ENCODE assay signal across 8 mouse cellular contexts in genomic region chr9:106370620-106371383, GRCm38 (mm10). TPM values are rescaled to one million over a fixed set of nuclear protein-coding genes. Genes with fewer than 3 reads are reported as not detected.
DNase-seq lines count a peak whose midpoint lies in the region; ATAC-seq and TF ChIP-seq lines count a peak whose summit lies in the region.

No protein-coding gene starts in this region.

- no peaks in the 10 kb centered on the region for H3K27me3 ChIP-seq in heart, embryonic 12.5 days (replicated peaks)
- no peaks in the 10 kb centered on the region for H3K27me3 ChIP-seq in heart, embryonic 16.5 days (ENCODE audit: control insufficient read depth, insufficient read depth, low read length)

- TF ChIP-seq POLR2A in bone marrow, adult 2 months (IDR thresholded peaks at IDR 0.05; ENCODE audit: borderline replicate concordance, control insufficient read depth, low read depth, low read length) = no peak

- H3K4me1 ChIP-seq in heart, embryonic 12.5 days (replicated peaks) = peaks cover 52% of the 10 kb centered on the region
- peaks cover 13% of the 10 kb centered on the region; the same call in 1 of the 2 replicates for H3K4me1 ChIP-seq in bone marrow, adult 2 months (ENCODE audit: control insufficient read depth, insufficient read depth, low read length)
- H3K4me1 ChIP-seq in heart, embryonic 16.5 days (ENCODE audit: control insufficient read depth, insufficient read depth, low read length) = peaks cover 32% of the 10 kb centered on the region

- H3K27ac ChIP-seq in heart, embryonic 12.5 days (ENCODE audit: poor library complexity, severe bottlenecking) = peak overlapping the region; percentile 49; the same call in 1 of the 2 replicates
- peak overlapping the region; percentile 92 for H3K27ac ChIP-seq in bone marrow, adult 2 months (ENCODE audit: control insufficient read depth, insufficient read depth, low read depth, low read length, poor library complexity)
- peak overlapping the region; percentile 73; the same call in 1 of the 2 replicates for H3K27ac ChIP-seq in heart, embryonic 16.5 days (ENCODE audit: low read length)
- H3K27ac ChIP-seq in macrophage = peak overlapping the region; percentile 95

- peaks cover 40% of the 10 kb centered on the region for H3K36me3 ChIP-seq in heart, embryonic 12.5 days
- peaks cover 23% of the 10 kb centered on the region for H3K36me3 ChIP-seq in heart, embryonic 16.5 days (ENCODE audit: control insufficient read depth, insufficient read depth)
- H3K36me3 ChIP-seq in macrophage (ENCODE audit: inconsistent target) = peaks cover 21% of the 10 kb centered on the region; the same call in 1 of the 2 replicates

- no peak for ATAC-seq in heart, embryonic 12.5 days (ENCODE audit: insufficient number of reproducible peaks, low FRiP score)
- ATAC-seq in heart, embryonic 16.5 days (replicated peaks; ENCODE audit: extremely low read depth, insufficient read depth, low FRiP score) = no peak

- 84% methylated on average over 30 of the region's 30 CpGs for WGBS in heart, embryonic 12.5 days
- WGBS in bone marrow, adult 2 months = 86% methylated on average over 30 of the region's 30 CpGs
- WGBS in heart, embryonic 16.5 days = 81% methylated on average over 30 of the region's 30 CpGs
- WGBS in macrophage (ENCODE audit: missing documents) = 88% methylated on average over 27 of the region's 30 CpGs

- no peaks in the 10 kb centered on the region for H3K9me3 ChIP-seq in heart, embryonic 12.5 days (replicated peaks)
- no peaks in the 10 kb centered on the region for H3K9me3 ChIP-seq in heart, embryonic 16.5 days (replicated peaks; ENCODE audit: control insufficient read depth, low read length)

- peak overlapping the region; percentile 91 for H3K9ac ChIP-seq in heart, embryonic 12.5 days
- H3K9ac ChIP-seq in heart, embryonic 16.5 days (ENCODE audit: low read length) = peak overlapping the region; percentile 52; the same call in 1 of the 2 replicates

- DNase-seq in heart, postnatal 4 days = no peak
- no peak for DNase-seq in adrenal gland, postnatal 14 days
- no peak for DNase-seq in spleen, postnatal 10 days (ENCODE audit: low spot score in 2 of 2)
- DNase-seq in layer of hippocampus, postnatal 25 days (ENCODE audit: extremely low spot score in 1 of 2, low spot score in 1 of 2) = no peak

- no peak for TF ChIP-seq CTCF in bone marrow, adult 2 months (IDR thresholded peaks at IDR 0.05; ENCODE audit: control insufficient read depth, insufficient read depth, low read length)

- peak overlapping the region; percentile 80 for H3K4me3 ChIP-seq in heart, embryonic 12.5 days
- H3K4me3 ChIP-seq in bone marrow, adult 2 months (replicated peaks; ENCODE audit: control insufficient read depth, low read depth, low read length) = no peak overlapping the region
- peak overlapping the region; percentile 72 for H3K4me3 ChIP-seq in heart, embryonic 16.5 days (ENCODE audit: low read length)
- H3K4me3 ChIP-seq in macrophage (ENCODE audit: inconsistent target) = peak overlapping the region; percentile 95

- H3K79me2 ChIP-seq in macrophage (ENCODE audit: inconsistent target) = peaks cover 77% of the 10 kb centered on the region

- peak overlapping the region; percentile 94 for H3K4me2 ChIP-seq in heart, embryonic 12.5 days
- H3K4me2 ChIP-seq in heart, embryonic 16.5 days (ENCODE audit: low read depth, low read length) = peak overlapping the region; percentile 99

RNA-seq across cellular contexts. Expression of gene Dusp7, which starts 2.4 kb away (rescaled TPM):
- 16.9 and 20.1 TPM in 2 replicates for polyA plus RNA-seq in heart, embryonic 12.5 days (2016; fragmentation: Nextera tagmentation; extraction: Ambion mirVana)
- 10 to 100 TPM; 26.2 to 33.5 TPM for total RNA-seq in heart, postnatal 4 days (2021)
- 3.8 and 11.6 TPM in 2 replicates for polyA plus RNA-seq in bone marrow, adult 2 months (2011; ENCODE audit: insufficient read depth, insufficient read length, low replicate concordance, missing spikeins)
- polyA plus RNA-seq in heart, embryonic 16.5 days (2015; fragmentation: Nextera tagmentation; extraction: Ambion mirVana) = 7.9 and 10.2 TPM in 2 replicates
- 10 to 100 TPM in 19 of 26 experiments, 1 to 10 TPM in 7; 4.1 to 46.7 (median 12.6) TPM for total RNA-seq in macrophage (2018; cell fraction: chromatin; rRNA removed)
- 10 to 100 TPM; 32.4 to 87.1 (median 54.1) TPM for total RNA-seq in macrophage (2018; cell fraction: cytosol; rRNA removed)
- total RNA-seq in macrophage (2018; cell fraction: nucleus; rRNA removed) = 10 to 100 TPM; 16.5 to 77.6 (median 30.5) TPM
- 58.0 to 112 TPM (median 63.3 TPM) in 3 replicates for polyA plus RNA-seq in macrophage (2018)
- 21.1 and 26.0 TPM in 2 replicates for total RNA-seq in adrenal gland, postnatal 14 days (2021)
- total RNA-seq in layer of hippocampus, postnatal 25 days (2021) = 10 to 100 TPM; 82.4 to 91.1 TPM

RNA-seq across cellular contexts. Expression of gene Rpl29, which starts 58.5 kb away (rescaled TPM):
- polyA plus RNA-seq in heart, embryonic 12.5 days (2016; fragmentation: Nextera tagmentation; extraction: Ambion mirVana) = 608 and 648 TPM in 2 replicates
- 100 to 1,000 TPM; 471 to 490 TPM for total RNA-seq in heart, postnatal 4 days (2021)
- 121 and 145 TPM in 2 replicates for polyA plus RNA-seq in bone marrow, adult 2 months (2011; ENCODE audit: insufficient read depth, insufficient read length, low replicate concordance, missing spikeins)
- 476 and 565 TPM in 2 replicates for polyA plus RNA-seq in heart, embryonic 16.5 days (2015; fragmentation: Nextera tagmentation; extraction: Ambion mirVana)
- 100 to 1,000 TPM in 1 of 26 experiments, 10 to 100 TPM in 25; 10.2 to 120 (median 19.9) TPM for total RNA-seq in macrophage (2018; cell fraction: chromatin; rRNA removed)
- 1,000 to 10,000 TPM in 2 of 26 experiments, 100 to 1,000 TPM in 24; 483 to 1,246 (median 739) TPM for total RNA-seq in macrophage (2018; cell fraction: cytosol; rRNA removed)
- total RNA-seq in macrophage (2018; cell fraction: nucleus; rRNA removed) = 100 to 1,000 TPM in 1 of 26 experiments, 10 to 100 TPM in 25; 32.8 to 107 (median 59.5) TPM
- polyA plus RNA-seq in macrophage (2018) = 891 to 979 TPM (median 909 TPM) in 3 replicates
- 490 and 599 TPM in 2 replicates for total RNA-seq in adrenal gland, postnatal 14 days (2021)
- 100 to 1,000 TPM; 262 to 288 TPM for total RNA-seq in layer of hippocampus, postnatal 25 days (2021)
